In genomic region chr6:72828037-72828436, GRCm38 (mm10) we compare ENCODE assay signal across 9 mouse cellular contexts. TPM values are rescaled to one million over a fixed set of nuclear protein-coding genes. Genes with fewer than 3 reads are reported as not detected.
DNase-seq lines count a peak whose midpoint lies in the region; ATAC-seq and TF ChIP-seq lines count a peak whose summit lies in the region.
"Not testable (repeated sequence)": the region's sequence is repeated elsewhere in the genome, so short reads cannot be mapped to it uniquely, and the experiment has no call there.
"Had no signal": no experiment of that assay in that cellular context is flagged by ENCODE, and none has a peak within 500 bp of the region (broad histone marks: within the 10 kb centered on the region; RNA-seq: fewer than 3 reads in every experiment).

No protein-coding gene starts in this region.

- peak; percentile 66 for DNase-seq in R1 (ENCODE audit: low read depth, low spot score)
- DNase-seq in liver, embryonic 11.5 days (ENCODE audit: low spot score); lung, embryonic 14.5 days: not testable (repeated sequence)

- H3K27ac ChIP-seq in heart, embryonic 13.5 days (replicated peaks); hindbrain, embryonic 15.5 days (replicated peaks); kidney, embryonic 15.5 days; liver, embryonic 11.5 days (ENCODE audit: low read depth, low read length); lung, embryonic 14.5 days (ENCODE audit: low read depth); midbrain, embryonic 16.5 days (ENCODE audit: low read length): not testable (repeated sequence)

- TF ChIP-seq CTCF in lung, embryonic 14.5 days (IDR thresholded peaks at IDR 0.05; ENCODE audit: low read depth): not testable (repeated sequence)

- H3K9ac ChIP-seq in heart, embryonic 13.5 days; hindbrain, embryonic 15.5 days; kidney, embryonic 15.5 days; liver, embryonic 11.5 days (ENCODE audit: low read depth, low read length); lung, embryonic 14.5 days; midbrain, embryonic 16.5 days (ENCODE audit: low read depth, low read length): not testable (repeated sequence)

- H3K27me3 ChIP-seq in heart, embryonic 13.5 days (replicated peaks): peaks cover 11% of the 10 kb centered on the region
- H3K27me3 ChIP-seq in hindbrain, embryonic 15.5 days; liver, embryonic 11.5 days (replicated peaks; ENCODE audit: control insufficient read depth, insufficient read depth, low read length); lung, embryonic 14.5 days (ENCODE audit: insufficient read depth, low read length); midbrain, embryonic 16.5 days (ENCODE audit: control insufficient read depth, insufficient read depth, low read depth, low read length): not testable (repeated sequence)
- H3K27me3 ChIP-seq in kidney, embryonic 15.5 days: peaks cover 15% of the 10 kb centered on the region

- peak overlapping the region; percentile 16; the same call in 1 of the 2 replicates for H3K4me3 ChIP-seq in heart, embryonic 13.5 days
- H3K4me3 ChIP-seq in hindbrain, embryonic 15.5 days; kidney, embryonic 15.5 days (replicated peaks); liver, embryonic 11.5 days (ENCODE audit: low read depth, low read length); lung, embryonic 14.5 days (ENCODE audit: low read depth, low read length); midbrain, embryonic 16.5 days (ENCODE audit: low read depth, low read length): not testable (repeated sequence)

- 6% methylated on average over 9 of the region's 9 CpGs for WGBS in heart, embryonic 13.5 days
- WGBS in hindbrain, embryonic 15.5 days: 9% methylated on average over 9 of the region's 9 CpGs
- 8% methylated on average over 9 of the region's 9 CpGs for whole genome bisulfite sequencing in kidney, embryonic 15.5 days
- WGBS in liver, embryonic 11.5 days: 9% methylated on average over 8 of the region's 9 CpGs
- WGBS in lung, embryonic 14.5 days: 4% methylated on average over 9 of the region's 9 CpGs
- 12% methylated on average over 7 of the region's 9 CpGs for WGBS in midbrain, embryonic 16.5 days

- not testable (repeated sequence) for H3K36me3 ChIP-seq in heart, embryonic 13.5 days; hindbrain, embryonic 15.5 days; kidney, embryonic 15.5 days; liver, embryonic 11.5 days (ENCODE audit: control insufficient read depth, insufficient read depth, low read length); lung, embryonic 14.5 days (ENCODE audit: insufficient read depth); midbrain, embryonic 16.5 days (ENCODE audit: control insufficient read depth, insufficient read depth, low read length)

- not testable (repeated sequence) for H3K9me3 ChIP-seq in heart, embryonic 13.5 days; hindbrain, embryonic 15.5 days; kidney, embryonic 15.5 days (replicated peaks); liver, embryonic 11.5 days (ENCODE audit: control insufficient read depth, low read length); lung, embryonic 14.5 days (ENCODE audit: low read depth, low read length); midbrain, embryonic 16.5 days (replicated peaks; ENCODE audit: control insufficient read depth, low read length, poor library complexity, severe bottlenecking)

- ATAC-seq in heart, embryonic 13.5 days (ENCODE audit: extremely low read depth, insufficient number of reproducible peaks, low FRiP score, low TSS enrichment); hindbrain, embryonic 15.5 days (ENCODE audit: low FRiP score, low read depth); liver, embryonic 11.5 days (replicated peaks; ENCODE audit: low FRiP score); lung, embryonic 14.5 days (ENCODE audit: insufficient read depth); midbrain, embryonic 16.5 days: not testable (repeated sequence)
- ATAC-seq in kidney, embryonic 15.5 days (replicated peaks; ENCODE audit: low FRiP score): 0 out of 2 replicates have a peak, but pooled peaks have one; percentile 27

- peak overlapping the region; percentile 51 for H3K4me2 ChIP-seq in heart, embryonic 13.5 days
- peak overlapping the region; percentile 35 for H3K4me2 ChIP-seq in hindbrain, embryonic 15.5 days
- H3K4me2 ChIP-seq in kidney, embryonic 15.5 days: peak overlapping the region; percentile 41
- H3K4me2 ChIP-seq in liver, embryonic 11.5 days: peak overlapping the region; percentile 39
- 0 out of 2 replicates have a peak overlapping the region, but pooled peaks have one; percentile 29 for H3K4me2 ChIP-seq in lung, embryonic 14.5 days
- peak overlapping the region; percentile 17; the same call in 1 of the 2 replicates for H3K4me2 ChIP-seq in midbrain, embryonic 16.5 days (ENCODE audit: low read length)

- peaks cover 13% of the 10 kb centered on the region for H3K4me1 ChIP-seq in heart, embryonic 13.5 days
- peaks cover 12% of the 10 kb centered on the region for H3K4me1 ChIP-seq in hindbrain, embryonic 15.5 days (replicated peaks)
- peaks cover 14% of the 10 kb centered on the region for H3K4me1 ChIP-seq in kidney, embryonic 15.5 days
- H3K4me1 ChIP-seq in liver, embryonic 11.5 days (replicated peaks; ENCODE audit: control insufficient read depth, insufficient read depth, low read length); lung, embryonic 14.5 days (ENCODE audit: insufficient read depth): not testable (repeated sequence)
- H3K4me1 ChIP-seq in midbrain, embryonic 16.5 days (ENCODE audit: control insufficient read depth, insufficient read depth, low read length): peaks cover 10% of the 10 kb centered on the region

RNA-seq across cellular contexts. Expression of gene Tcf7l1, which starts 39.0 kb away (rescaled TPM):
- polyA plus RNA-seq in heart, embryonic 13.5 days (2015; fragmentation: Nextera tagmentation; extraction: Ambion mirVana): 13.2 and 16.1 TPM in 2 replicates
- 7.2 and 7.9 TPM in 2 replicates for polyA plus RNA-seq in hindbrain, embryonic 15.5 days (2015; fragmentation: Nextera tagmentation; extraction: Ambion mirVana)
- 35.2 and 38.2 TPM in 2 replicates for polyA plus RNA-seq in kidney, embryonic 15.5 days (2015; fragmentation: Nextera tagmentation; extraction: Ambion mirVana)
- polyA plus RNA-seq in liver, embryonic 11.5 days (2014; fragmentation: Nextera tagmentation; extraction: Ambion mirVana): 11.6 and 14.6 TPM in 2 replicates
- 38.3 and 41.1 TPM in 2 replicates for polyA plus RNA-seq in lung, embryonic 14.5 days (2014; fragmentation: Nextera tagmentation; extraction: Ambion mirVana)
- polyA plus RNA-seq in midbrain, embryonic 16.5 days (2015; fragmentation: Nextera tagmentation; extraction: Ambion mirVana): 4.1 and 4.6 TPM in 2 replicates
- polyA plus RNA-seq: G1E, macrophage had no signal
